Mouse (Mus musculus): ENCODE data around the gene Atad1. TPM values are rescaled to one million over a fixed set of nuclear protein-coding genes. Genes with fewer than 3 reads are reported as not detected.
"Not testable (repeated sequence)": the region's sequence is repeated elsewhere in the genome, so short reads cannot be mapped to it uniquely, and the experiment has no call there.

Atad1 gene
- polyA plus RNA-seq, 1 experiment from 2014 or later, result 105 TPM

GRCm38 (mm10) chr19:32680894-32681293 is 58.7 kb downstream of the Atad1 start:
- H3K27ac ChIP-seq (ENCODE audit: low read depth, low read length), result no peak overlapping the region

DNA sequence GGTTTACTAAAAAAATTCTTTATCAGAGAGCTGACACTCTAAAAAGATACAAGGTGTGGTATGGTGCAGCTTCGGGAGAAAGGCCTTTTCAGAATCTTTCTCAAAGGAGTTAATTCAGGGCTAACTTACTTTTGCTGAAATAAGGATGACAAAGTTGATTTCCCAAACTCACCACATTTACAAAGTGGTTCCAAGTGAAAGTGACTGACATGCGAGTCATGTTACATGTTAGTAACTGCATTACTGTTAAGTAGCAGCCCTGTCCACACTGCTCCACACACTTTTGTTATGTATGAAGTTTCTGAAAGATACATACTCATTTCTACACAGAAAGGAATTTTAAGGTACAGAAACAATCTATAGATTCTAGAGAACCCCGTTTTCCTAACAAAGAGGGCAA is 63.8 kb downstream of the Atad1 start:
- DNase-seq (ENCODE audit: low spot score), result no peak
- no peak overlapping the region for H3K9ac ChIP-seq (ENCODE audit: low read length)
- WGBS, result 94% methylated on average over 3 of the region's 3 CpGs
- no peak overlapping the region for H3K4me3 ChIP-seq (ENCODE audit: low read depth, low read length)
- H3K36me3 ChIP-seq (ENCODE audit: control insufficient read depth, insufficient read depth, low read length), result no peaks in the 10 kb centered on the region; the same call in 1 of the 2 replicates
- ATAC-seq (ENCODE audit: insufficient read depth, low FRiP score, low TSS enrichment), result no peak
- no peaks in the 10 kb centered on the region for H3K27me3 ChIP-seq (ENCODE audit: control insufficient read depth, insufficient read depth, low read length)
- no peaks in the 10 kb centered on the region for H3K4me1 ChIP-seq (ENCODE audit: control insufficient read depth, insufficient read depth, low read length)
- no peak overlapping the region for H3K27ac ChIP-seq (ENCODE audit: low read depth, low read length)
- H3K9me3 ChIP-seq (ENCODE audit: control insufficient read depth, low read length), result no peaks in the 10 kb centered on the region
- no peak overlapping the region for H3K4me2 ChIP-seq (ENCODE audit: low read depth)

More at GRCm38 (mm10) chr19:32680894-32681293, 58.7 kb downstream of the Atad1 start:
- H3K4me3 ChIP-seq (ENCODE audit: low read depth, low read length), result no peak overlapping the region
- no peaks in the 10 kb centered on the region; the same call in 1 of the 2 replicates for H3K36me3 ChIP-seq (ENCODE audit: control insufficient read depth, insufficient read depth, low read length)
- WGBS, result 95% methylated on average over 2 of the region's 2 CpGs
- no peaks in the 10 kb centered on the region for H3K27me3 ChIP-seq (ENCODE audit: control insufficient read depth, insufficient read depth, low read length)
- H3K4me2 ChIP-seq (ENCODE audit: low read depth), result no peak overlapping the region
- ATAC-seq (ENCODE audit: insufficient read depth, low FRiP score, low TSS enrichment) (no peak), DNase-seq (ENCODE audit: low spot score) (no peak)
- H3K4me1 ChIP-seq (ENCODE audit: control insufficient read depth, insufficient read depth, low read length), result no peaks in the 10 kb centered on the region
- H3K9ac ChIP-seq (ENCODE audit: low read length), result no peak overlapping the region
- H3K9me3 ChIP-seq (ENCODE audit: control insufficient read depth, low read length), result no peaks in the 10 kb centered on the region

DNA sequence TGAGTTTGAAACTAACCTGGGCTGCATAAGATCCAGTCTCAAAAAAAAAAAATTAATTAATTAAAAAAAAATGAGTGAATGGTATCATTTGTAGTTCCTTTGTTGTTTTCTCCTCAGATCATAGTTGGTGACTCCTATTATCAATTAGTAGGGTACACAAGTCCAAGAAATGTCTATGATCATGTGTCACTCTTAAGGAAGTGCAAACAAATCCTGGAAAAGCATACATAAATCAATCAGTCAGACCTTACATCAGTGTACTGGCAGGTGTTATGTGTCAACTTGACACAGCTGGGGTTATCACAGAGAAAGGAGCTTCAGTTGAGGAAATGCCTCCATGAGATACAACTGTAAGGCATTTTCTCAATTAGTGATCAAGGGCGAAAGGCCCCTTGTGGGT is 71.8 kb downstream of the Atad1 start:
- not testable (repeated sequence) for H3K27me3 ChIP-seq (ENCODE audit: control insufficient read depth, insufficient read depth, low read length); H3K4me1 ChIP-seq (ENCODE audit: control insufficient read depth, insufficient read depth, low read length); DNase-seq (ENCODE audit: low spot score); ATAC-seq (ENCODE audit: insufficient read depth, low FRiP score, low TSS enrichment); H3K9me3 ChIP-seq (ENCODE audit: control insufficient read depth, low read length); H3K4me3 ChIP-seq (ENCODE audit: low read depth, low read length); H3K9ac ChIP-seq (ENCODE audit: low read length); H3K4me2 ChIP-seq (ENCODE audit: low read depth); H3K36me3 ChIP-seq (ENCODE audit: control insufficient read depth, insufficient read depth, low read length); H3K27ac ChIP-seq (ENCODE audit: low read depth, low read length)
- WGBS, result 93% methylated on average over 1 of the region's 1 CpGs

GRCm38 (mm10) chr19:32665243-32665642 is 74.3 kb downstream of the Atad1 start:
- H3K9ac ChIP-seq (ENCODE audit: low read length), result no peak overlapping the region
- no peak overlapping the region for H3K4me3 ChIP-seq (ENCODE audit: low read depth, low read length)
- H3K9me3 ChIP-seq (ENCODE audit: control insufficient read depth, low read length), result no peaks in the 10 kb centered on the region
- H3K36me3 ChIP-seq (ENCODE audit: control insufficient read depth, insufficient read depth, low read length), result no peaks in the 10 kb centered on the region
- H3K4me2 ChIP-seq (ENCODE audit: low read depth), result no peak overlapping the region
- no peaks in the 10 kb centered on the region for H3K27me3 ChIP-seq (ENCODE audit: control insufficient read depth, insufficient read depth, low read length)
- H3K27ac ChIP-seq (ENCODE audit: low read depth, low read length), result no peak overlapping the region
- ATAC-seq (ENCODE audit: insufficient read depth, low FRiP score, low TSS enrichment), result no peak
- WGBS, result 92% methylated on average over 8 of the region's 8 CpGs
- DNase-seq (ENCODE audit: low spot score), result no peak
- no peaks in the 10 kb centered on the region for H3K4me1 ChIP-seq (ENCODE audit: control insufficient read depth, insufficient read depth, low read length)

DNA sequence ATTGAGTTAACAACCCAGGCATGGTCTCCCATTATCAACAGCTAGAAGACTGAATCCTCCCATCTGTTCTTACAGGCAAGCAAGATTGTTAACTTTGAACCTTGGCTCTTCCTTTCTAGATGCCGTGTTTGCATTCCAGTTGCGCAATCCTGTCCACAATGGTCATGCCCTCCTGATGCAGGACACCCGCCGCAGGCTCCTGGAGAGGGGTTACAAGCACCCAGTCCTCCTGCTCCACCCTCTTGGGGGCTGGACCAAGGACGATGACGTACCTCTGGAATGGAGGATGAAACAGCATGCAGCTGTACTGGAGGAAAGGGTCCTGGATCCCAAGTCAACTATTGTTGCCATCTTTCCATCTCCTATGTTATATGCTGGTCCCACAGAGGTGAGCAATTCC is 76.7 kb downstream of the Atad1 start:
- H3K36me3 ChIP-seq (ENCODE audit: control insufficient read depth, insufficient read depth, low read length), result no peaks in the 10 kb centered on the region
- H3K9ac ChIP-seq (ENCODE audit: low read length), result no peak overlapping the region
- H3K27me3 ChIP-seq (ENCODE audit: control insufficient read depth, insufficient read depth, low read length), result no peaks in the 10 kb centered on the region
- no peak overlapping the region for H3K4me2 ChIP-seq (ENCODE audit: low read depth)
- H3K27ac ChIP-seq (ENCODE audit: low read depth, low read length), result no peak overlapping the region
- ATAC-seq (ENCODE audit: insufficient read depth, low FRiP score, low TSS enrichment) (no peak), DNase-seq (ENCODE audit: low spot score) (no peak)
- H3K4me1 ChIP-seq (ENCODE audit: control insufficient read depth, insufficient read depth, low read length), result no peaks in the 10 kb centered on the region
- no peaks in the 10 kb centered on the region for H3K9me3 ChIP-seq (ENCODE audit: control insufficient read depth, low read length)
- H3K4me3 ChIP-seq (ENCODE audit: low read depth, low read length), result no peak overlapping the region
- 90% methylated on average over 6 of the region's 6 CpGs for WGBS

- Histone ChIP-seq H3K4me1 (ENCODE audit: control insufficient read depth, insufficient read depth, low read length) (no peaks in the 10 kb centered on the region), H3K9me3 (ENCODE audit: control insufficient read depth, low read length) (no peaks in the 10 kb centered on the region), H3K27me3 (ENCODE audit: control insufficient read depth, insufficient read depth, low read length) (no peaks in the 10 kb centered on the region), H3K4me3 (ENCODE audit: low read depth, low read length) (no peak overlapping the region), H3K27ac (ENCODE audit: low read depth, low read length) (no peak overlapping the region), H3K4me2 (ENCODE audit: low read depth) (no peak overlapping the region), H3K9ac (ENCODE audit: low read length) (no peak overlapping the region), H3K36me3 (ENCODE audit: control insufficient read depth, insufficient read depth, low read length) (no peaks in the 10 kb centered on the region)
- ATAC-seq (ENCODE audit: insufficient read depth, low FRiP score, low TSS enrichment) (no peak), DNase-seq (ENCODE audit: low spot score) (no peak)
- WGBS, result 72% methylated on average over 5 of the region's 5 CpGs
These were observed 80.2 kb downstream of the Atad1 start for GRCm38 (mm10) chr19:32659346-32659745.

DNA sequence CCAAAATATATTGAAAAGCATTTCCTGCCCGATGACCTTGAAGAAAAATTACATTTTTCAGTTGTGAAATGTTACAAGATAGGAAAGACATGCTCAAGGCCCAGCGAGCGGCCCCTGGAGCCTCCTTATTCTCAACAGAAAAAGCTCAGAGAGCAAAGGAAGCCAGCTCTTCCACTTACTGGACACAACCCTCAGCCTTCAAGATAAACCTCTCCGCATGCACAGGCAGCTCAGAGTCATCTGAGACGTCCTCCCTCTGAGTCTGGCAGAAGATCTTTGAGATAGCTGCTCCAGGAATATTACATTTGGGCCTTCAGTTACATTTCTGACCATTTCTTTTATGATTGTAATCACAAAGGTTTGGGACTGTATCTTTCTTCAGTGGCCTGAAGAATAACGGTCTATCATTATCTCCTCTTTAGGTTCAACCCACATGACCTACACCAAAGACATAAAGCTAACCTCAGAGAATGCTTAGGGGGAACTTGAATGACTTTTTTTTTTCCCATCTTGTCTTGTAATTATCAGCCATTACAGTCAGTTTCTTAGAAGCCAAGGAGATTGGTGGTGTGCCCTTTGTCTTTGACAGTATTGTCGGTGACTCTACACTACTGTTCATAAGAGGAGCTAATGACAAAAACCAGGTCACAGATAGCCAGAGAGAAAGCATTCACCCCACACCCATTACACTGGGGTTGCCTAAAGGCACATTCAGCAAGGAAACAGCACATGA is 85.8 kb downstream of the Atad1 start:
- no peaks in the 10 kb centered on the region for H3K27me3 ChIP-seq (ENCODE audit: control insufficient read depth, insufficient read depth, low read length)
- no peak for DNase-seq (ENCODE audit: low spot score)
- ATAC-seq (ENCODE audit: insufficient read depth, low FRiP score, low TSS enrichment), result no peak
- H3K4me3 ChIP-seq (ENCODE audit: low read depth, low read length), result no peak overlapping the region
- no peak overlapping the region for H3K9ac ChIP-seq (ENCODE audit: low read length)
- 87% methylated on average over 7 of the region's 7 CpGs for WGBS
- no peaks in the 10 kb centered on the region for H3K4me1 ChIP-seq (ENCODE audit: control insufficient read depth, insufficient read depth, low read length)
- no peaks in the 10 kb centered on the region for H3K36me3 ChIP-seq (ENCODE audit: control insufficient read depth, insufficient read depth, low read length)
- H3K27ac ChIP-seq (ENCODE audit: low read depth, low read length), result no peak overlapping the region
- no peak overlapping the region for H3K4me2 ChIP-seq (ENCODE audit: low read depth)
- no peaks in the 10 kb centered on the region for H3K9me3 ChIP-seq (ENCODE audit: control insufficient read depth, low read length)

DNA sequence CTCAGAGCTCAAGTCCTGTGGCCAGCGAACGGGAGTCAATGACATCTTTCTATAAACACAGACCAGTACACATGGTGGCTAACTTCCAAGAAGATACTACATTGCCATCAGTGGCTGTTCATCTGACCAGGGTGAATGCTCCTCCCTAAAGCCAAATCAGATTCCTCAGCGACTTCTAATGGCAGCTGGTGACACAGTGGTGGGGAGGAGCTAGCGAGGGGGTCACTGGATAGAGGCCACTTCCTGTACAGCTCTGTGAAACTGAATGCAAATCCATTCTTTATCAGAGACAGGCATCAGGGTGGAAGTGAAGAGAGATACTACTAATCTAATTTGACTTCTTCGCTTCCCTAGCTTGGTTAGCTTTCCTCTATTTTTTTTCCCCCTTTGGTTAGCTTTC is 86.5 kb downstream of the Atad1 start:
- Histone ChIP-seq H3K36me3 (ENCODE audit: control insufficient read depth, insufficient read depth, low read length) (no peaks in the 10 kb centered on the region), H3K27me3 (ENCODE audit: control insufficient read depth, insufficient read depth, low read length) (no peaks in the 10 kb centered on the region), H3K9ac (ENCODE audit: low read length) (no peak overlapping the region), H3K4me2 (ENCODE audit: low read depth) (no peak overlapping the region), H3K4me3 (ENCODE audit: low read depth, low read length) (no peak overlapping the region), H3K4me1 (ENCODE audit: control insufficient read depth, insufficient read depth, low read length) (0 out of 2 replicates have a peak, but pooled peaks cover 2% of the 10 kb centered on the region), H3K9me3 (ENCODE audit: control insufficient read depth, low read length) (no peaks in the 10 kb centered on the region), H3K27ac (ENCODE audit: low read depth, low read length) (no peak overlapping the region)
- ATAC-seq (ENCODE audit: insufficient read depth, low FRiP score, low TSS enrichment) (no peak), DNase-seq (ENCODE audit: low spot score) (no peak)
- 85% methylated on average over 5 of the region's 5 CpGs for WGBS

- no peak overlapping the region for H3K4me2 ChIP-seq (ENCODE audit: low read depth)
- no peak overlapping the region for H3K27ac ChIP-seq (ENCODE audit: low read depth, low read length)
- H3K27me3 ChIP-seq (ENCODE audit: control insufficient read depth, insufficient read depth, low read length), result no peaks in the 10 kb centered on the region
- H3K4me3 ChIP-seq (ENCODE audit: low read depth, low read length), result no peak overlapping the region
- no peak overlapping the region for H3K9ac ChIP-seq (ENCODE audit: low read length)
- no peaks in the 10 kb centered on the region for H3K36me3 ChIP-seq (ENCODE audit: control insufficient read depth, insufficient read depth, low read length)
- H3K4me1 ChIP-seq (ENCODE audit: control insufficient read depth, insufficient read depth, low read length), result 0 out of 2 replicates have a peak, but pooled peaks cover 5% of the 10 kb centered on the region
- DNase-seq (ENCODE audit: low spot score) (no peak), ATAC-seq (ENCODE audit: insufficient read depth, low FRiP score, low TSS enrichment) (no peak)
- 99% methylated on average over 5 of the region's 5 CpGs for WGBS
- no peaks in the 10 kb centered on the region for H3K9me3 ChIP-seq (ENCODE audit: control insufficient read depth, low read length)
These were observed 88.5 kb downstream of the Atad1 start for GRCm38 (mm10) chr19:32651046-32651445.
